Mouse (Mus musculus) midbrain, embryonic 10.5 days (tissue): Measurements from ENCODE around the gene Cinp. TPM values are rescaled to one million over a fixed set of nuclear protein-coding genes. Genes with fewer than 3 reads are reported as not detected.
A peak's percentile ranks its signal among the peaks of the same experiment; 100 is the strongest.

ENCODE experiments used
- DNase-seq: peaks from one replicate; pipeline ENCODE4 v3.0.0-alpha.2; 2017; ENCODE audit warnings: low spot score
- H3K27ac ChIP-seq: fragments of 300-500 bp; sonication (generic); replicated peaks from 2 replicates; pipeline ENCODE4 v1.5.1; 2016; ENCODE audit warnings: mild to moderate bottlenecking
- H3K27me3 ChIP-seq: fragments of 300-500 bp; sonication (generic); 2 replicates; pipeline ENCODE4 v1.6.1; 2016; ENCODE audit warnings: low read depth, mild to moderate bottlenecking; ENCODE audit not compliant: poor library complexity, severe bottlenecking
- H3K36me3 ChIP-seq: fragments of 300-500 bp; sonication (generic); 2 replicates; pipeline ENCODE4 v1.6.1; 2016; ENCODE audit warnings: mild to moderate bottlenecking, moderate library complexity
- H3K4me1 ChIP-seq: fragments of 300-500 bp; sonication (generic); 2 replicates; pipeline ENCODE4 v1.6.1; 2016
- H3K4me3 ChIP-seq: fragments of 300-500 bp; sonication (generic); 2 replicates; pipeline ENCODE4 v1.5.1; 2016; ENCODE audit warnings: mild to moderate bottlenecking, moderate library complexity
- H3K9me3 ChIP-seq: fragments of 300-500 bp; sonication (generic); replicated peaks from 2 replicates; pipeline ENCODE4 v1.6.1; 2016; ENCODE audit warnings: mild to moderate bottlenecking
- WGBS: fragments of 180-500 bp; shearing (Covaris S2); methylation state at CpG from one replicate; pipeline ENCODE4 v1.1.7; 2016; 5-methylcytosine and 5-hydroxymethylcytosine counted together
- polyA plus RNA-seq: library from polyadenylated mRNA; unstranded; fragments of >200 nt; fragmentation: Nextera tagmentation; extraction: Ambion mirVana; gene quantifications from 2 replicates; pipeline ENCODE4 v1.2.1, GENCODE M21; 2016

Gene Cinp
- polyA plus RNA-seq: 81.7 and 95.6 TPM in 2 replicates

GRCm38 (mm10) chr12:110889036-110890020 lies at the start of gene Cinp, which contains the start of gene Tecpr2:
Gene Cinp, minus strand, starts transcription at chr12:110889145.
Gene Tecpr2, plus strand, starts transcription at chr12:110889264.
- peaks cover 5% of the 10 kb centered on the region; the same call in 1 of the 2 replicates for H3K36me3 ChIP-seq
- no peaks in the 10 kb centered on the region for H3K27me3 ChIP-seq
- H3K4me3 ChIP-seq: peak within 1 kb of the TSS; percentile 94
- H3K9me3 ChIP-seq: no peaks in the 10 kb centered on the region
- H3K27ac ChIP-seq: peak within 1 kb of the TSS; percentile 94
- under 1% methylated on average over 74 of the region's 74 CpGs for WGBS
- H3K4me1 ChIP-seq: peaks cover 28% of the 10 kb centered on the region
- peak; percentile 97 for DNase-seq

GRCm38 (mm10) chr12:110937496-110937895 lies 48.6 kb upstream of the Cinp start:
- Histone ChIP-seq H3K4me3 (no peak overlapping the region), H3K4me1 (no peaks in the 10 kb centered on the region), H3K27me3 (no peaks in the 10 kb centered on the region), H3K9me3 (no peaks in the 10 kb centered on the region), H3K27ac (no peak overlapping the region), H3K36me3 (peaks cover 66% of the 10 kb centered on the region)
- WGBS: 90% methylated on average over 5 of the region's 5 CpGs
- no peak for DNase-seq

- Histone ChIP-seq H3K4me1 (no peaks in the 10 kb centered on the region), H3K4me3 (no peak overlapping the region), H3K27ac (no peak overlapping the region), H3K27me3 (no peaks in the 10 kb centered on the region), H3K9me3 (no peaks in the 10 kb centered on the region), H3K36me3 (peaks cover 66% of the 10 kb centered on the region)
- peak; percentile 75 for DNase-seq
- 70% methylated on average over 9 of the region's 9 CpGs for WGBS
Measured at GRCm38 (mm10) chr12:110935983-110936620, 47.2 kb upstream of the Cinp start.

- WGBS: 82% methylated on average over 5 of the region's 5 CpGs
- Histone ChIP-seq H3K4me3 (no peak overlapping the region), H3K27ac (no peak overlapping the region), H3K4me1 (no peaks in the 10 kb centered on the region), H3K9me3 (no peaks in the 10 kb centered on the region), H3K27me3 (no peaks in the 10 kb centered on the region), H3K36me3 (peaks cover 64% of the 10 kb centered on the region)
- DNase-seq: no peak
Measured at GRCm38 (mm10) chr12:110932820-110933219, 43.9 kb upstream of the Cinp start.

- no peaks in the 10 kb centered on the region for H3K9me3 ChIP-seq
- no peaks in the 10 kb centered on the region for H3K27me3 ChIP-seq
- H3K27ac ChIP-seq: no peak overlapping the region
- no peaks in the 10 kb centered on the region for H3K4me1 ChIP-seq
- 85% methylated on average over 5 of the region's 5 CpGs for WGBS
- H3K36me3 ChIP-seq: peaks cover 42% of the 10 kb centered on the region
- H3K4me3 ChIP-seq: no peak overlapping the region
- no peak for DNase-seq
Measured at GRCm38 (mm10) chr12:110921572-110921971, 32.6 kb upstream of the Cinp start.

- Histone ChIP-seq H3K4me1 (no peaks in the 10 kb centered on the region), H3K27ac (no peak overlapping the region), H3K27me3 (no peaks in the 10 kb centered on the region), H3K9me3 (no peaks in the 10 kb centered on the region), H3K4me3 (no peak overlapping the region), H3K36me3 (peaks cover 46% of the 10 kb centered on the region)
- WGBS: 95% methylated on average over 4 of the region's 4 CpGs
- no peak for DNase-seq
Measured at GRCm38 (mm10) chr12:110920254-110920653, 31.3 kb upstream of the Cinp start.

- no peak for DNase-seq
- Histone ChIP-seq H3K4me3 (no peak overlapping the region), H3K27ac (no peak overlapping the region), H3K4me1 (no peaks in the 10 kb centered on the region), H3K27me3 (no peaks in the 10 kb centered on the region), H3K9me3 (no peaks in the 10 kb centered on the region), H3K36me3 (peaks cover 46% of the 10 kb centered on the region)
- 90% methylated on average over 9 of the region's 9 CpGs for WGBS
Measured at GRCm38 (mm10) chr12:110915761-110916160, 26.8 kb upstream of the Cinp start.

GRCm38 (mm10) chr12:110909962-110910361 lies 21.0 kb upstream of the Cinp start:
- DNase-seq: no peak

GRCm38 (mm10) chr12:110907845-110908244 lies 18.9 kb upstream of the Cinp start:
- Histone ChIP-seq H3K9me3 (no peaks in the 10 kb centered on the region), H3K27ac (no peak overlapping the region), H3K4me3 (no peak overlapping the region), H3K4me1 (no peaks in the 10 kb centered on the region), H3K36me3 (peaks cover 9% of the 10 kb centered on the region; the same call in 1 of the 2 replicates), H3K27me3 (no peaks in the 10 kb centered on the region)
- WGBS: 83% methylated on average over 3 of the region's 3 CpGs
- DNase-seq: no peak

More at GRCm38 (mm10) chr12:110909962-110910361, 21.0 kb upstream of the Cinp start:
- H3K27ac ChIP-seq: no peak overlapping the region
- no peaks in the 10 kb centered on the region for H3K9me3 ChIP-seq
- peaks cover 17% of the 10 kb centered on the region; the same call in 1 of the 2 replicates for H3K36me3 ChIP-seq
- H3K4me3 ChIP-seq: no peak overlapping the region
- no peaks in the 10 kb centered on the region for H3K27me3 ChIP-seq
- no peaks in the 10 kb centered on the region for H3K4me1 ChIP-seq
- WGBS: 99% methylated on average over 2 of the region's 2 CpGs

GRCm38 (mm10) chr12:110903536-110903935 lies 14.6 kb upstream of the Cinp start:
- 95% methylated on average over 2 of the region's 2 CpGs for WGBS
- Histone ChIP-seq H3K36me3 (peaks cover 9% of the 10 kb centered on the region), H3K27ac (no peak overlapping the region), H3K4me3 (no peak overlapping the region), H3K4me1 (no peaks in the 10 kb centered on the region), H3K9me3 (no peaks in the 10 kb centered on the region), H3K27me3 (no peaks in the 10 kb centered on the region)
- no peak for DNase-seq

GRCm38 (mm10) chr12:110902106-110902505 lies 13.2 kb upstream of the Cinp start:
- H3K27me3 ChIP-seq: no peaks in the 10 kb centered on the region
- H3K27ac ChIP-seq: no peak overlapping the region
- H3K4me3 ChIP-seq: no peak overlapping the region
- no peaks in the 10 kb centered on the region for H3K4me1 ChIP-seq
- peaks cover 11% of the 10 kb centered on the region for H3K36me3 ChIP-seq
- no peak for DNase-seq
- 84% methylated on average over 4 of the region's 4 CpGs for WGBS
- H3K9me3 ChIP-seq: no peaks in the 10 kb centered on the region

GRCm38 (mm10) chr12:110891887-110892286 lies 2.9 kb upstream of the Cinp start:
- Histone ChIP-seq H3K27me3 (no peaks in the 10 kb centered on the region), H3K4me1 (peaks cover 28% of the 10 kb centered on the region), H3K36me3 (peaks cover 3% of the 10 kb centered on the region; the same call in 1 of the 2 replicates), H3K27ac (no peak overlapping the region), H3K4me3 (no peak overlapping the region), H3K9me3 (no peaks in the 10 kb centered on the region)
- DNase-seq: no peak
- 90% methylated on average over 1 of the region's 1 CpGs for WGBS
